Mouse (Mus musculus): ENCODE measurements around the gene Med13l.

GRCm38 (mm10) chr5:118645196-118645805, 84.8 kb downstream of the Med13l start:
- TF ChIP-seq CTCF (IDR thresholded peaks at IDR 0.05; ENCODE audit: low read depth) (0 out of 2 replicates have a peak, but pooled peaks have one; percentile 17), EP300 (IDR thresholded peaks at IDR 0.05; ENCODE audit: low read depth) (no peak)
